Mouse (Mus musculus): ENCODE results near the gene Col25a1. TPM values are rescaled to one million over a fixed set of nuclear protein-coding genes. Genes with fewer than 3 reads are reported as not detected.
A peak's percentile ranks its signal among the peaks of the same experiment; 100 is the strongest.

Col25a1 gene
- polyA plus RNA-seq, 1 experiment from 2014 or later, result 7.0 TPM

- Histone ChIP-seq H3K27ac (ENCODE audit: low read length) (no peak overlapping the region), H3K4me3 (ENCODE audit: low read depth, low read length) (no peak overlapping the region), H3K4me2 (replicated peaks; ENCODE audit: low read depth, low read length) (no peak overlapping the region), H3K36me3 (ENCODE audit: insufficient read depth, low read length) (no peaks in the 10 kb centered on the region), H3K4me1 (ENCODE audit: insufficient read depth, low read depth, low read length) (no peaks in the 10 kb centered on the region), H3K9me3 (ENCODE audit: low read length) (no peaks in the 10 kb centered on the region), H3K27me3 (replicated peaks; ENCODE audit: insufficient read depth, low read length) (no peaks in the 10 kb centered on the region), H3K9ac (replicated peaks; ENCODE audit: low read depth) (no peak overlapping the region)
- ATAC-seq (no peak), DNase-seq (ENCODE audit: low spot score) (peak; percentile 75)
- TF ChIP-seq CTCF (IDR thresholded peaks at IDR 0.05), result peak; percentile 84
- no peak for TF ChIP-seq EP300 (IDR thresholded peaks at IDR 0.05)
- 22% methylated on average over 5 of the region's 5 CpGs for WGBS
Observed at GRCm38 (mm10) chr3:130574652-130575051, 443.4 kb downstream of the Col25a1 start.

- ATAC-seq, result no peak
- Histone ChIP-seq H3K27me3 (replicated peaks; ENCODE audit: insufficient read depth, low read length) (no peaks in the 10 kb centered on the region), H3K4me3 (ENCODE audit: low read depth, low read length) (no peak overlapping the region), H3K4me1 (ENCODE audit: insufficient read depth, low read depth, low read length) (no peaks in the 10 kb centered on the region), H3K36me3 (ENCODE audit: insufficient read depth, low read length) (no peaks in the 10 kb centered on the region), H3K27ac (ENCODE audit: low read length) (no peak overlapping the region), H3K9me3 (ENCODE audit: low read length) (no peaks in the 10 kb centered on the region), H3K4me2 (replicated peaks; ENCODE audit: low read depth, low read length) (no peak overlapping the region), H3K9ac (replicated peaks; ENCODE audit: low read depth) (no peak overlapping the region)
- TF ChIP-seq CTCF (IDR thresholded peaks at IDR 0.05) (peak; percentile 74), EP300 (IDR thresholded peaks at IDR 0.05) (no peak)
- WGBS, result 65% methylated on average over 6 of the region's 6 CpGs
- DNase-seq (ENCODE audit: low spot score), result no peak
Observed at GRCm38 (mm10) chr3:130576683-130577082, 445.4 kb downstream of the Col25a1 start.

GRCm38 (mm10) chr3:130579501-130579900, 448.2 kb downstream of the Col25a1 start:
- Histone ChIP-seq H3K4me3 (ENCODE audit: low read depth, low read length) (no peak overlapping the region), H3K4me2 (replicated peaks; ENCODE audit: low read depth, low read length) (0 out of 2 replicates have a peak overlapping the region, but pooled peaks have one; percentile 18), H3K4me1 (ENCODE audit: insufficient read depth, low read depth, low read length) (no peaks in the 10 kb centered on the region), H3K9ac (replicated peaks; ENCODE audit: low read depth) (no peak overlapping the region), H3K36me3 (ENCODE audit: insufficient read depth, low read length) (no peaks in the 10 kb centered on the region), H3K27ac (ENCODE audit: low read length) (no peak overlapping the region), H3K9me3 (ENCODE audit: low read length) (no peaks in the 10 kb centered on the region), H3K27me3 (replicated peaks; ENCODE audit: insufficient read depth, low read length) (no peaks in the 10 kb centered on the region)
- ATAC-seq, result peak; percentile 77
- 37% methylated on average over 17 of the region's 17 CpGs for WGBS
- peak; percentile 37 for DNase-seq (ENCODE audit: low spot score)
- TF ChIP-seq CTCF (IDR thresholded peaks at IDR 0.05) (no peak), EP300 (IDR thresholded peaks at IDR 0.05) (no peak)

- ATAC-seq (no peak), DNase-seq (ENCODE audit: low spot score) (no peak)
- no peak overlapping the region for H3K9ac ChIP-seq (replicated peaks; ENCODE audit: low read depth)
- 74% methylated on average over 2 of the region's 2 CpGs for WGBS
- H3K4me2 ChIP-seq (replicated peaks; ENCODE audit: low read depth, low read length), result no peak overlapping the region
- H3K36me3 ChIP-seq (ENCODE audit: insufficient read depth, low read length), result no peaks in the 10 kb centered on the region
- no peak overlapping the region for H3K27ac ChIP-seq (ENCODE audit: low read length)
- H3K27me3 ChIP-seq (replicated peaks; ENCODE audit: insufficient read depth, low read length), result no peaks in the 10 kb centered on the region
- H3K4me1 ChIP-seq (ENCODE audit: insufficient read depth, low read depth, low read length), result no peaks in the 10 kb centered on the region
- no peak for TF ChIP-seq CTCF (IDR thresholded peaks at IDR 0.05)
- TF ChIP-seq EP300 (IDR thresholded peaks at IDR 0.05), result no peak
- H3K9me3 ChIP-seq (ENCODE audit: low read length), result no peaks in the 10 kb centered on the region
- H3K4me3 ChIP-seq (ENCODE audit: low read depth, low read length), result no peak overlapping the region
Observed at GRCm38 (mm10) chr3:130581577-130581976, 450.3 kb downstream of the Col25a1 start.

- WGBS, result 84% methylated on average over 13 of the region's 13 CpGs
- DNase-seq (ENCODE audit: low spot score) (no peak), ATAC-seq (no peak)
- no peak overlapping the region for H3K9ac ChIP-seq (replicated peaks; ENCODE audit: low read depth)
- H3K27ac ChIP-seq (ENCODE audit: low read length), result no peak overlapping the region
- no peak overlapping the region for H3K4me2 ChIP-seq (replicated peaks; ENCODE audit: low read depth, low read length)
- H3K4me1 ChIP-seq (ENCODE audit: insufficient read depth, low read depth, low read length), result no peaks in the 10 kb centered on the region
- TF ChIP-seq CTCF (IDR thresholded peaks at IDR 0.05), result no peak
- no peak for TF ChIP-seq EP300 (IDR thresholded peaks at IDR 0.05)
- no peak overlapping the region for H3K4me3 ChIP-seq (ENCODE audit: low read depth, low read length)
- H3K9me3 ChIP-seq (ENCODE audit: low read length), result no peaks in the 10 kb centered on the region
- no peaks in the 10 kb centered on the region for H3K27me3 ChIP-seq (replicated peaks; ENCODE audit: insufficient read depth, low read length)
- no peaks in the 10 kb centered on the region for H3K36me3 ChIP-seq (ENCODE audit: insufficient read depth, low read length)
Observed at GRCm38 (mm10) chr3:130582903-130583664, 451.8 kb downstream of the Col25a1 start.

- Histone ChIP-seq H3K36me3 (ENCODE audit: insufficient read depth, low read length) (no peaks in the 10 kb centered on the region), H3K4me2 (replicated peaks; ENCODE audit: low read depth, low read length) (no peak overlapping the region), H3K4me3 (ENCODE audit: low read depth, low read length) (no peak overlapping the region), H3K9ac (replicated peaks; ENCODE audit: low read depth) (no peak overlapping the region), H3K27ac (ENCODE audit: low read length) (no peak overlapping the region), H3K4me1 (ENCODE audit: insufficient read depth, low read depth, low read length) (no peaks in the 10 kb centered on the region), H3K27me3 (replicated peaks; ENCODE audit: insufficient read depth, low read length) (no peaks in the 10 kb centered on the region), H3K9me3 (ENCODE audit: low read length) (no peaks in the 10 kb centered on the region)
- TF ChIP-seq EP300 (IDR thresholded peaks at IDR 0.05) (no peak), CTCF (IDR thresholded peaks at IDR 0.05) (no peak)
- 77% methylated on average over 7 of the region's 7 CpGs for WGBS
- ATAC-seq (no peak), DNase-seq (ENCODE audit: low spot score) (no peak)
Observed at GRCm38 (mm10) chr3:130584007-130584406, 452.7 kb downstream of the Col25a1 start.

Measured in lung, postnatal 0 days (tissue).